Mouse (Mus musculus) stomach, postnatal 0 days (tissue): ENCODE data around the gene Hapln2. TPM values are rescaled to one million over a fixed set of nuclear protein-coding genes. Genes with fewer than 3 reads are reported as not detected.

ENCODE experiments used
- ATAC-seq: fragments of 200-750 bp; cut with Nextera tagmentation; 2 replicates; pipeline ENCODE4 v1.8.0; 2017; ENCODE audit not compliant: low FRiP score, low TSS enrichment
- DNase-seq: peaks from one replicate; pipeline ENCODE4 v3.0.0-alpha.2; 2016; ENCODE audit warnings: low spot score
- H3K27ac ChIP-seq: fragments of 300-500 bp; sonication (generic); replicated peaks from 2 replicates; pipeline ENCODE4 v1.5.1; 2014; ENCODE audit warnings: mild to moderate bottlenecking, control low read depth
- H3K27me3 ChIP-seq: fragments of 300-500 bp; sonication (generic); 2 replicates; pipeline ENCODE4 v1.6.1; 2014; ENCODE audit warnings: low read length; ENCODE audit not compliant: control insufficient read depth, insufficient read depth
- H3K36me3 ChIP-seq: fragments of 300-500 bp; sonication (generic); 2 replicates; pipeline ENCODE4 v1.6.1; 2014; ENCODE audit warnings: low read length, mixed read lengths; ENCODE audit not compliant: control insufficient read depth, insufficient read depth
- H3K4me1 ChIP-seq: fragments of 300-500 bp; sonication (generic); replicated peaks from 2 replicates; pipeline ENCODE4 v1.6.1; 2014; ENCODE audit warnings: antibody characterized with exemption; ENCODE audit not compliant: control insufficient read depth, insufficient read depth
- H3K4me2 ChIP-seq: fragments of 300-500 bp; sonication (generic); replicated peaks from 2 replicates; pipeline ENCODE4 v1.6.1; 2014; ENCODE audit warnings: low read depth, mild to moderate bottlenecking, control low read depth, moderate library complexity
- H3K4me3 ChIP-seq: fragments of 300-500 bp; sonication (generic); 2 replicates; pipeline ENCODE4 v1.5.1; 2014; ENCODE audit warnings: low read depth, low read length, control low read depth
- H3K9ac ChIP-seq: fragments of 300-500 bp; sonication (generic); 2 replicates; pipeline ENCODE4 v1.6.1; 2014; ENCODE audit warnings: mild to moderate bottlenecking, low read length, control low read depth, mixed read lengths
- H3K9me3 ChIP-seq: fragments of 300-500 bp; sonication (generic); 2 replicates; pipeline ENCODE4 v1.6.1; 2016; ENCODE audit warnings: low read length; ENCODE audit not compliant: control insufficient read depth
- CTCF ChIP-seq: IDR thresholded peaks from 2 replicates; pipeline ENCODE4 v1.5.1; 2016; ENCODE audit warnings: antibody characterized with exemption, low read depth, mild to moderate bottlenecking, moderate library complexity
- EP300 ChIP-seq: optimal IDR thresholded peaks from 2 replicates; pipeline ENCODE3; 2016; ENCODE audit warnings: antibody characterized with exemption
- WGBS: fragments of 180-500 bp; shearing (Covaris S2); extraction: QIAGEN DNeasy Blood & Tissue Kit; methylation state at CpG from one replicate; pipeline ENCODE4 v1.1.7; 2014; 5-methylcytosine and 5-hydroxymethylcytosine counted together
- polyA plus RNA-seq: library from polyadenylated mRNA; unstranded; fragments of >200 nt; fragmentation: Nextera tagmentation; extraction: Ambion mirVana; gene quantifications from 2 replicates; pipeline ENCODE4 v1.2.1, GENCODE M21; 2015

Gene Hapln2
- polyA plus RNA-seq, 1 experiment from 2014 or later: not detected

DNA sequence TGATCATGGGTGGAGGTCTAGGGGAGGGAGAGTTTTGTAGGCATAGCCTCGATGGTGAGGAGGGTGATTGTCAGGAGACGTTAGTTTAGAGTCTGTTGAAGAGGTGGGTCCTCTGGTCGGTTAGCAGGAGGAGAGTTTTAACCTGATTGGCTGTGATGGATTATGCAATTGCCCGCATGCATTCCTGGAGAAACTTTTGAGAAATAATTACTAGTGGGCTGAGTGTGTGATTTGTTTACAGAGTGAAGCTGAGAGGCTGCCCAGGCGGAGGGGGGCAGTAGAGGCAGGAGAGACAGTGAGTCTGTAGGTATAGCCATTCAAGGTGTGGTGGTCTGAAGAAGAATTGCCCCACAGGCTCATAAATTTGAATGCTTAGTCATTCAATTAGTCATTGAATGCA, 6.1 kb upstream of the Hapln2 start:
- Histone ChIP-seq H3K27ac (no peak overlapping the region), H3K4me1 (no peaks in the 10 kb centered on the region), H3K27me3 (no peaks in the 10 kb centered on the region)

DNA sequence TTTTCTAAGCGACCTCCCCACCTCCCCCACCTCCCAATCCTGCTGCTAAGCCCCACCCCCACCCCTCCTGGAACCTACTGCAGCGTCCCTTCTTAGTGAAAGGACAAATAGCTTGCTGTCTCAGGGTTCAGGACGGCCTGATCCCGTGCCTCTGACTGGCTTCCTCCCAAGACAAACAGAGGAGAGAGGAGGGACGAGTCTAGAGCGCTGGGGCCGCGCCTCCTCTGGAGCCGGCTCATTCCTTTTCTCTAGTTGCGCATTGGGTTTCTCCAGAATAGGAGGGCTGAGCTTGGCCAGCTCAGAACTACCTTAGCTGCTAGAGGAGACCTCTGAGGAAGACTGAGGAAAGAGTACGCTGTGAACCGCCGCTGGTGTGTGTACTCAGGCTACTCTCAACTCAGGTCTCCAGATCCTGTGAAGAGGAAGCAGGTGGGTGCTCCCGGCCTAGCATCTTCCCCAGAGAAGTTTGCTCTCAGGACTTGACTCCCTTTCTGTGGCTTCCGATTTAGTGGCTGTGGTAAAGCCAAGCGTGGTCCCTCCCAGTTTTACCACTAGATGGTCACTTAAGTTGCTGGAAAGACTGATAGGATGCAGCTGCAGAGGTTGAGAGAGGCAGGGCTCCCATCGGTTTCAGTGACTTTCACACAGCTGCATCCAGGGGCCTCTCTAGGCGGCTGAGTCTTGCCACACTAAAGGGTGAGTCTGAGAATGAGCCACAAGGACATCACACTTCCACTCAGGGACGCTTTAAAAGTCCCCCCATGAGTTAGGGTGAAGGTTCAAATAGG, 3.4 kb upstream of the Hapln2 start:
- Histone ChIP-seq H3K4me1 (no peaks in the 10 kb centered on the region), H3K27me3 (no peaks in the 10 kb centered on the region; the same call in 1 of the 2 replicates), H3K9ac (no peak overlapping the region), H3K36me3 (no peaks in the 10 kb centered on the region), H3K9me3 (no peaks in the 10 kb centered on the region), H3K4me2 (no peak overlapping the region), H3K27ac (no peak overlapping the region), H3K4me3 (no peak overlapping the region)
- TF ChIP-seq EP300: no peak
- TF ChIP-seq CTCF: no peak
- DNase-seq (peak; percentile 82), ATAC-seq (peak; percentile 74; the same call in 1 of the 2 replicates)
- 11% methylated on average over 19 of the region's 19 CpGs for WGBS

More for the DNA sequence above, 6.1 kb upstream of the Hapln2 start:
- no peak for ATAC-seq
- H3K4me2 ChIP-seq: no peak overlapping the region
- H3K9me3 ChIP-seq: no peaks in the 10 kb centered on the region
- no peak overlapping the region for H3K4me3 ChIP-seq
- no peak overlapping the region for H3K9ac ChIP-seq
- no peak for DNase-seq
- H3K36me3 ChIP-seq: no peaks in the 10 kb centered on the region
- 40% methylated on average over 5 of the region's 5 CpGs for WGBS
- TF ChIP-seq CTCF (no peak), EP300 (no peak)

DNA sequence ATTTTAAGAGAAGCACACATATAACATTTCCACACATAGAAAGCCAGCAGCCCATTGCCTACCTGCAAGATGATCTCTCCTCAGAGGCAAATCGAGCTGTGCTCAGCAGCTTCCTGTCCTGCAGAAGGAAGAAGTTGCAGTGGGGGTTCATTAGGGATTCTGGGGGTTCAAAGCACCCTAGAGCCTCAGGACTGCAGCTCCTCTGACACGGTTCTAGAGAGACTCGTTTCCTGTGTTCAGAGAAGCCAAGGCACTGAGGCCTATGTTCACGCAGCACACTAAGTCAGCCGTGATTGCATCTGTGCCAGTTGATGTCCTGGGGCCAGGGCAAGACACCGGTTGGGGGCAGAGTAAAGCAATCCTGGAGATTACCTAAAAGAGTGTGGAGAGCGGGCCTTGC, 560 bp downstream of the Hapln2 start:
- no peak overlapping the region for H3K27ac ChIP-seq
- no peak overlapping the region for H3K4me3 ChIP-seq
- H3K4me1 ChIP-seq: no peaks in the 10 kb centered on the region
- no peaks in the 10 kb centered on the region for H3K9me3 ChIP-seq
- peaks cover 17% of the 10 kb centered on the region; the same call in 1 of the 2 replicates for H3K27me3 ChIP-seq
- H3K36me3 ChIP-seq: no peaks in the 10 kb centered on the region
- WGBS: 59% methylated on average over 7 of the region's 7 CpGs
- no peak for DNase-seq
- TF ChIP-seq CTCF: no peak
- no peak for TF ChIP-seq EP300
- no peak for ATAC-seq
- H3K4me2 ChIP-seq: no peak overlapping the region
- no peak overlapping the region for H3K9ac ChIP-seq

DNA sequence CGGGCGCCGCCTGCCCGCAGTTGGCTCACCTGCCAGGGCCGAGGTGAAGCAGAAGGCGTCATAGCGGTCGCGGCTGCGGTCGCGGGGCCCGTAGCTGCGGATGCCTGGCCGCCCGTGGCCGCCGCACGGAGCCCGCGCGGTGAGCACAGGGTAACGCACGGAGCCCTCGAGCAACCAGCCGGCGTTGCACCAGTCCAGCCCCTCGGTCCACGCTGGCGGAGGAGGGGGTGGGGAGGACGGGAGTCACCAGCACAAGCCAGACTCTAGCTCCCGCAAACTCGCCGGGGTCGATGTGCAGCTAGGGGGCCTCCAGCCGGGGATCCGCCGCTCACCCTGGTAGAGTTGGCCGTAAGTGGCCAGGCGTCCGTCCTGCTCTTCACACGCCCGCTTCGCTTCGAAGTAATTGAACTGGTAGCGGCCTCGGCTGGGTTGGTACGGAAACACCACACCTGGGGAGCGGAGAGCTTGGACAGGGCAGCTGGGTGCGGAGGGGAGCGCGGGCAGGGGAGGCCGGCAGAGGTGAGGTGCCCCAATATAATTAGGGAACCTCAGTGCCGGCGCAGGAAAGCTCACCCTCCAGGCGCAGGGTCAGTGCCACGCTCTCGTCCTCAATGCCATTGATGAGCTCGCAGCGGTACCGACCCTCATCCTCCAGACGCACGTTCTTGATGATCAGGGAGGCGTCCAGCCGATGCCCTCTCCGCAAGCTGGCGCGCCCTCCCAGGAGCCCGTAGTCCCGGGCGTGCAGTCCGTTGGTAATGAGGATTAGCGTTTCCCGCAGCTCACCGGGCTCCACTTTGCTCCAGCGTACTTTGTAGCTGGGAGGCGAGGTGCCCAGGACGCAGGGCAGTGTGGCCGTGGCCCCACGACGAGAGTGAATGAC, 4.0 kb downstream of the Hapln2 start:
- no peak for TF ChIP-seq EP300
- no peak for TF ChIP-seq CTCF
- no peaks in the 10 kb centered on the region for H3K36me3 ChIP-seq
- H3K4me3 ChIP-seq: peak overlapping the region; percentile 45
- peaks cover 21% of the 10 kb centered on the region; the same call in 1 of the 2 replicates for H3K27me3 ChIP-seq
- H3K27ac ChIP-seq: no peak overlapping the region
- peak overlapping the region; percentile 43; the same call in 1 of the 2 replicates for H3K9ac ChIP-seq
- no peaks in the 10 kb centered on the region for H3K9me3 ChIP-seq
- peak overlapping the region; percentile 90 for H3K4me2 ChIP-seq
- no peak for DNase-seq
- no peak; the same call in 1 of the 2 replicates for ATAC-seq
- H3K4me1 ChIP-seq: no peaks in the 10 kb centered on the region
- WGBS: under 1% methylated on average over 69 of the region's 81 CpGs

DNA sequence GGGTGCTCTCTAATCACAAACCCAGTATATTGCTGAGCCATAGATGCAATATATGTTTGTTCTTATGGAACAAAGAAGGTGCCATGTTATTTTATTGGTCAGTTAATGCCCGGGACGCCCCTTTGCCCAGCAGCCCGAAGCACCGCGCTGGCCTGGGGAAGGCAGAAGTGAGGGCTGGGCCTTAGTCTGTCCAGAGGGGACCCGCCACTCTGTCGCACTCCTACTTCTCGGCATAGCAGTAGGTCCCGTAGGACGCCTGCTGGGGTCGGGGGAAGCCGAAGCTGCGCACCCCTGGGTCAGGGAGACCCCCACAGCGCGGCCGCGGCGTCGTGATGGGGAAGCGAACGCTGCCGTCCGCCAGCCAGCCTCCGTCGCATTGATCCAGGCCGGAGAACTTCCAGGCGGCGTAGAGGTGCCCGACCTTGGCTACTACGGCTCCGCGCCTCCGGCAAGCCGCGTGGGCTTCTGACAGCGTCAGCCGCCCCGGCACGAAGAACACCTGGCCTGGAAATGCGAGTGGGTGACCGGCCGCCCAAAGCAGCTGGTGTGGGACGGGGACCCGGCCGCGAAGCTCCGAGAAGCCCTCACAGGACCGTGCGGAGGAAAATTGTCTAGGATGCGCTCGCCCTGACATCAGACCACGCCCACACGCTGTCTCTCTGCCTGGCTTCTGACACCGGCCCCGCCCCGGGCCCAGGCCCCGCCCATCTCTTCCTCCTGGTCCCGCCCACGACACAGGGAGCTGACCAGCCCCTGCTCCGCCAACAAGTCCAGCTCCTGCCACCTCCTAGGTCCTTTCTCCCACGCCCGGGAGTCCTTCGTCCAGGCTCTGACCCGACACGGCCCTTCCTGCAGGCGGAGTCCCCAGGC, 4.8 kb downstream of the Hapln2 start:
- ATAC-seq (peak; percentile 91), DNase-seq (peak; percentile 90)
- Histone ChIP-seq H3K4me1 (no peaks in the 10 kb centered on the region), H3K4me2 (peak overlapping the region; percentile 90), H3K4me3 (peak overlapping the region; percentile 45), H3K27ac (no peak overlapping the region), H3K27me3 (peaks cover 21% of the 10 kb centered on the region; the same call in 1 of the 2 replicates), H3K9me3 (no peaks in the 10 kb centered on the region), H3K9ac (peak overlapping the region; percentile 43; the same call in 1 of the 2 replicates), H3K36me3 (no peaks in the 10 kb centered on the region)
- 2% methylated on average over 65 of the region's 66 CpGs for WGBS
- TF ChIP-seq CTCF (no peak; the same call in 1 of the 2 replicates), EP300 (no peak)
